Mouse (Mus musculus): ENCODE data around the gene Fam24b. TPM values are rescaled to one million over a fixed set of nuclear protein-coding genes. Genes with fewer than 3 reads are reported as not detected.

The Fam24b gene
- total RNA-seq (2023; ENCODE audit: inconsistent age) = 1.6 TPM in 1 of 4 replicates, not detected in the others

GRCm38 (mm10) chr7:131329416-131329815 is at the start of gene Fam24b:
Gene Fam24b, minus strand, starts transcription at chr7:131329516.

GRCm38 (mm10) chr7:131370648-131371469 is 41.5 kb upstream of the Fam24b start, which contains the start of gene Pstk:
Gene Pstk, plus strand, starts transcription at chr7:131371141.

GRCm38 (mm10) chr7:131362615-131363300 is 33.4 kb upstream of the Fam24b start, which contains the start of gene 2310057M21Rik:
Gene 2310057M21Rik, minus strand, starts transcription at chr7:131362759.

GRCm38 (mm10) chr7:131333564-131333963 is 4.2 kb upstream of the Fam24b start, which contains the start of gene Fam24a:
Gene Fam24a, plus strand, starts transcription at chr7:131333864.

GRCm38 (mm10) chr7:131322192-131322591 is 7.1 kb downstream of the Fam24b start, which contains the start of gene Cuzd1:
Gene Cuzd1, minus strand, starts transcription at chr7:131322292.

Other genes with a start within 250 kb of the Fam24b start
- not detected in 4 replicates for gene 4933402N03Rik, start 183.2 kb downstream of the Fam24b start, total RNA-seq (2023; ENCODE audit: inconsistent age)
- not detected in 4 replicates for gene 5430419D17Rik, start 155.1 kb downstream of the Fam24b start, total RNA-seq (2023; ENCODE audit: inconsistent age)
- not detected in 4 replicates for gene Cuzd1, start 7.2 kb downstream of the Fam24b start, total RNA-seq (2023; ENCODE audit: inconsistent age)
- gene Fam24a, start 4.3 kb upstream of the Fam24b start, total RNA-seq (2023; ENCODE audit: inconsistent age) = not detected in 4 replicates
- gene 2310057M21Rik, start 33.2 kb upstream of the Fam24b start, total RNA-seq (2023; ENCODE audit: inconsistent age) = 15.1 to 24.5 TPM (median 17.9 TPM) in 4 replicates
- gene Pstk, start 41.6 kb upstream of the Fam24b start, total RNA-seq (2023; ENCODE audit: inconsistent age) = 12.9 to 20.6 TPM (median 16.8 TPM) in 4 replicates
- 52.0 to 74.1 TPM (median 65.3 TPM) in 4 replicates for gene Ikzf5, start 81.0 kb upstream of the Fam24b start, total RNA-seq (2023; ENCODE audit: inconsistent age)
- 15.4 to 22.4 TPM (median 18.4 TPM) in 4 replicates for gene Acadsb, start 81.1 kb upstream of the Fam24b start, total RNA-seq (2023; ENCODE audit: inconsistent age)
- not detected in 4 replicates for gene Hmx3, start 213.4 kb upstream of the Fam24b start, total RNA-seq (2023; ENCODE audit: inconsistent age)
- gene Hmx2, start 219.3 kb upstream of the Fam24b start, total RNA-seq (2023; ENCODE audit: inconsistent age) = not detected in 4 replicates
- 46.0 to 59.3 TPM (median 53.1 TPM) in 4 replicates for gene Bub3, start 230.7 kb upstream of the Fam24b start, total RNA-seq (2023; ENCODE audit: inconsistent age)